Comparison of ENCODE assay signal across 27 mouse cellular contexts in the genomic region with DNA sequence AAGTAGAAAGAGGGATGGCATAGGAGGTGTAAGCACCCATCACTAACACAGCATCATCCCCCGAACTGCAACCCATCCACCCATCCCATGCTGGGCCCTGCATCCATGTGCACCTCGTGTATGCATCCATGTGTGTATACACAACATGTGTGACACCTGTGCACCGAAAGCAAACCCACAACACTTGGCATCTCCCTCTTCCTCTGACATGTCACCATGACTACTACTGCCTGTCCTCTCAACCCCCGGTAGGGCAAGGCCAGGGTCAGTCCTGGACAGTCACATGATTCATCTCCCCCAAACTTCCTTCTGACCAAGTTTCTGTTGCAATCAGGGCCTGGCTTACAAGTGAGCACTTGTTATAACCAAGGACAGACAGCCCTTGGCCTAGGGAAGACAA. TPM values are rescaled to one million over a fixed set of nuclear protein-coding genes. Genes with fewer than 3 reads are reported as not detected.
DNase-seq lines count a peak whose midpoint lies in the region; ATAC-seq and TF ChIP-seq lines count a peak whose summit lies in the region.
"Had no signal": no experiment of that assay in that cellular context is flagged by ENCODE, and none has a peak within 500 bp of the region (broad histone marks: within the 10 kb centered on the region; RNA-seq: fewer than 3 reads in every experiment).

No protein-coding gene starts in this region.

- no peak overlapping the region for H3K9ac ChIP-seq in lung, postnatal 0 days (replicated peaks; ENCODE audit: low read depth)
- H3K9ac ChIP-seq: forebrain, embryonic 12.5 days; liver, embryonic 13.5 days had no signal

- DNase-seq in heart, adult 11 months = peak; percentile 78
- no peak for DNase-seq in heart, adult 18-20 months
- peak; percentile 41 for DNase-seq in adrenal gland, postnatal 10 days
- peak; percentile 62 to 66 for DNase-seq in adrenal gland, postnatal 36 days
- DNase-seq in lung, postnatal 0 days (ENCODE audit: low spot score) = no peak
- DNase-seq: cerebellum, adult 18-20 months; cerebellum, postnatal 10 days; gastrocnemius, postnatal 14 days; heart, postnatal 14 days; kidney, adult 8-10 months; kidney, postnatal 4 days; liver, embryonic 13.5 days; lung, adult 2 months; lung, postnatal 14 days; right cerebral cortex, postnatal 25 days had no signal

- WGBS in lung, postnatal 0 days = 72% methylated on average over 4 of the region's 4 CpGs

- no peaks in the 10 kb centered on the region for H3K36me3 ChIP-seq in megakaryocyte, embryonic 14.5 days (replicated peaks; ENCODE audit: low read length)
- no peaks in the 10 kb centered on the region for H3K36me3 ChIP-seq in lung, postnatal 0 days (ENCODE audit: insufficient read depth, low read length)
- H3K36me3 ChIP-seq: forebrain, embryonic 12.5 days; liver, embryonic 13.5 days had no signal

- H3K4me2 ChIP-seq in lung, postnatal 0 days (replicated peaks; ENCODE audit: low read depth, low read length) = no peak overlapping the region
- H3K4me2 ChIP-seq: forebrain, embryonic 12.5 days; liver, embryonic 13.5 days; midbrain, embryonic 11.5 days had no signal

- no peak for ATAC-seq in megakaryocyte, adult 5-6 weeks (ENCODE audit: poor library complexity, severe bottlenecking)
- ATAC-seq in lung, postnatal 0 days = no peak
- ATAC-seq: activated CD4-positive, CD25-positive, alpha-beta regulatory T cell, adult 4 months; hindbrain, embryonic 16.5 days; intestine, embryonic 16.5 days; midbrain, embryonic 16.5 days had no signal

- H3K4me3 ChIP-seq in megakaryocyte, embryonic 14.5 days (replicated peaks) = peak overlapping the region; percentile 8
- no peak overlapping the region for H3K4me3 ChIP-seq in lung, postnatal 0 days (ENCODE audit: low read depth, low read length)
- H3K4me3 ChIP-seq: erythroblast, embryonic 14.5 days; forebrain, embryonic 12.5 days; liver, embryonic 13.5 days had no signal

- no peaks in the 10 kb centered on the region for H3K9me3 ChIP-seq in megakaryocyte, embryonic 14.5 days
- H3K9me3 ChIP-seq in lung, postnatal 0 days (ENCODE audit: low read length) = no peaks in the 10 kb centered on the region
- H3K9me3 ChIP-seq: forebrain, embryonic 12.5 days; liver, embryonic 13.5 days had no signal

- H3K27me3 ChIP-seq in megakaryocyte, embryonic 14.5 days (replicated peaks) = peaks cover 50% of the 10 kb centered on the region
- H3K27me3 ChIP-seq in lung, postnatal 0 days (replicated peaks; ENCODE audit: insufficient read depth, low read length) = no peaks in the 10 kb centered on the region
- H3K27me3 ChIP-seq: CH12.LX; liver, embryonic 13.5 days had no signal

- no peak for TF ChIP-seq EP300 in lung, postnatal 0 days (IDR thresholded peaks at IDR 0.05)

- no peak overlapping the region for H3K27ac ChIP-seq in lung, postnatal 0 days (ENCODE audit: low read length)
- H3K27ac ChIP-seq: forebrain, embryonic 12.5 days; kidney, postnatal 0 days; liver, embryonic 13.5 days; stomach, postnatal 0 days had no signal

- H3K4me1 ChIP-seq in megakaryocyte, embryonic 14.5 days = peaks cover 4% of the 10 kb centered on the region; the same call in 1 of the 2 replicates
- H3K4me1 ChIP-seq in lung, postnatal 0 days (ENCODE audit: insufficient read depth, low read depth, low read length) = no peaks in the 10 kb centered on the region

- no peak for TF ChIP-seq CTCF in lung, postnatal 0 days (IDR thresholded peaks at IDR 0.05)

RNA-seq across cellular contexts. Expression of gene St14, which starts 42.8 kb away (rescaled TPM):
- total RNA-seq in heart, adult 18-20 months (2021) = under 1 TPM; 0.32 to 0.49 TPM
- polyA plus RNA-seq in megakaryocyte, embryonic 14.5 days (2012; ENCODE audit: insufficient read depth, low replicate concordance) = 2.6 TPM in 1 of 2 replicates, not detected in the other
- total RNA-seq in megakaryocyte, adult 5-6 weeks (2015) = 1.4 and 4.3 TPM in 2 replicates
- 3.9 and 5.6 TPM in 2 replicates for total RNA-seq in megakaryocyte, adult 5-6 weeks (2017)
- total RNA-seq in adrenal gland, postnatal 10 days (2021) = under 1 TPM; 0.75 to 0.82 TPM
- under 1 TPM; 0.43 to 0.99 TPM for total RNA-seq in adrenal gland, postnatal 36 days (2021)
- 36.6 and 42.3 TPM in 2 replicates for polyA plus RNA-seq in lung, postnatal 0 days (2015; fragmentation: Nextera tagmentation; extraction: Ambion mirVana)

RNA-seq across cellular contexts. Expression of gene Zbtb44, which starts 58.4 kb away (rescaled TPM):
- 10 to 100 TPM; 30.3 to 35.5 TPM for total RNA-seq in heart, adult 18-20 months (2021)
- polyA plus RNA-seq in megakaryocyte, embryonic 14.5 days (2012; ENCODE audit: insufficient read depth, low replicate concordance) = 0.85 and 2.1 TPM in 2 replicates
- total RNA-seq in megakaryocyte, adult 5-6 weeks (2015) = 38.3 and 45.9 TPM in 2 replicates
- 25.0 TPM in 2 replicates for total RNA-seq in megakaryocyte, adult 5-6 weeks (2017)
- 10 to 100 TPM; 44.3 to 47.3 TPM for total RNA-seq in adrenal gland, postnatal 10 days (2021)
- total RNA-seq in adrenal gland, postnatal 36 days (2021) = 10 to 100 TPM; 37.1 to 56.3 TPM
- polyA plus RNA-seq in lung, postnatal 0 days (2015; fragmentation: Nextera tagmentation; extraction: Ambion mirVana) = 7.9 and 9.4 TPM in 2 replicates

Comparison
In these comparisons a context has a peak if more than half of its experiments do, and no peak if none do; other contexts are left out.
1. DNase-seq: peak in heart, adult 11 months (single experiment), adrenal gland, postnatal 10 days (single experiment) and adrenal gland, postnatal 36 days (2 of 2); none in heart, adult 18-20 months (0 of 2) and lung, postnatal 0 days (single experiment).